Mouse (Mus musculus) retina, adult 2 months (tissue): Measurements from ENCODE around the gene Psme3.
"Not testable (repeated sequence)": the region's sequence is repeated elsewhere in the genome, so short reads cannot be mapped to it uniquely, and the experiment has no call there.

ENCODE experiments used
- DNase-seq: peaks from one replicate; pipeline ENCODE4 v3.0.0-alpha.2; 2012; ENCODE audit warnings: low read depth, low spot score

Gene Psme3

DNA sequence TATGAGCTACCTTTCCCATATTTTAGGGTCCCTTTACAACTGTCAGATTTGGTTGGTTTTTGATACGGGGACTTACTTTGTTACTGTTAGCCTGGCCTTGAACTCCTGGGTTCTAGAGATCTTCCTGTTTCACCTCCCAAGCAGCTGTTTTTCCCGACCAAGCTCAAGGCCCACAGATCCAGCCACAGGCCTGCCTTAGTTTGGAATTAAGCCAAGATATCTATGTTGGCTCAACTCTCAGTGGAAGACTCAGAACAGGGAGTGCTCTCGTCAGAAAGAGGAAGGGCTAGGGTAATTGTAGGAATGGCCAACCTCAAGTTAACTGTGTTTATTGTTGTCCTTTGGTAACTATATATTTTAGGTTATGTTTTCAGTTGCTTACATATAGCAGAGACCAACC lies 3.9 kb upstream of the Psme3 start:
- no peak for DNase-seq

DNA sequence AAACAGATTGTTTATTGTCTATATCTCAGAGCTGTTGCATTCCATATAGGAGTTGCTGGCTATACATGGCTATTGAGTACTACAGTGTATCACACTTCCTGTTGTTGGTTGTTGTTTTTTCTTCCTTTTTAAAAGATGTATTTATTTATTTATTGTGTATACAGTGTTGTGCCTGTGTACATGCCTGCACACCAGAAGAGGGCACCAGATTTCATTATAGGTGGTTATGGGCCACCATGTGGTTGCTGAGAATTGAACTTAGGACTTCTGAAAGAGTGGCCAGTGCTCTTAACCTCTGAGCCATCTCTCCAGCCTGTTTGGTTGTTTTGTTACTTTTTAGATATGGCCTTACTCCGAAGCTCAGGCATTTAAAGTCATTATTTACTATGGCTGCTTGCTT lies 1.4 kb upstream of the Psme3 start:
- no peak for DNase-seq

DNA sequence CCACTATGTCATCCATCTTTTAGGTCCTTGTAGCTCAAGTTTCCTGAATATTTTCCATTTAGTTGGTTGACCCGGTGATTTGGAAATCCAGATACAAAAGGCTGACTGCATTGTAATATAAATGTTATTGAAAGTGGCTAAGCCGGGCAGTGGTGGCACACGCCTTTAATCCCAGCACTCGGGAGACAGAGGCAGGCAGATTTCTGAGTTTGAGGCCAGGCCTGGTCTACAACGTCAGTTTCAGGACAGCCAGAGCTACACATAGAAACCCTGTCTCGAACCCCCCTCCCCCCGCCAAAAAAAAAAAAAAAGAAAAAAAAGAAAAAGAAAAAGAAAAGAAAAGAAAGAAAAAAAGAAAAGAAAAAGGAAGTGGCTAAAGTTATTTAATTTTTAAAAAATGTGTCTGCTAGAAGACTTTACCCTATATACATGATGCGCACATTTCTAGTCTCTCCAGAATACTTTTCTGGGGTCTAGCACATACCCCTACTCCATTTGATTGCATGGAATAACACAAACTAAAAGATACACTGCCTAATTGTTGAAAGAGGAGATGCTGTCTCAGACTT lies 847 bp upstream of the Psme3 start:
- DNase-seq: no peak

DNA sequence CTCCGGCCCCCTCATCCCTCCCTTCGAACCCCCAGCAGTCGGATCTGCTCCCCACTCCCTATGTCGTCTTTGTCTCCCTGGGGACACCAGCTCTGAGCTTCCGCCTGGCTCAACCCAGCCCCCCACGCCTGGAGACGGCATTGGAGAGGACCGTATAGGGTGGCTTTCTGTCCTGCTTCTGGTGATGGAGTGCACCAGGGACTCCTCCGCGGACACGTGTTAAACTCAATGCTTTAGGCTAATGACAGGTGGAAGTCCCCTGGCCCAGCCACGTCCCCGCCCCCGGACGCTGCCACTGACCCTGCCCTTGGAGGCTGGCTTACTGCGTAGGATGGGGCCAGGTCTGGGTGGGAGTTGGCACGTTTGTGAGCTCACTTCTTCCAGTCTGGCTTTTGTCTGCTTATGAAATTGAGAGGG lies 496 bp downstream of the Psme3 start:
- DNase-seq: no peak

DNA sequence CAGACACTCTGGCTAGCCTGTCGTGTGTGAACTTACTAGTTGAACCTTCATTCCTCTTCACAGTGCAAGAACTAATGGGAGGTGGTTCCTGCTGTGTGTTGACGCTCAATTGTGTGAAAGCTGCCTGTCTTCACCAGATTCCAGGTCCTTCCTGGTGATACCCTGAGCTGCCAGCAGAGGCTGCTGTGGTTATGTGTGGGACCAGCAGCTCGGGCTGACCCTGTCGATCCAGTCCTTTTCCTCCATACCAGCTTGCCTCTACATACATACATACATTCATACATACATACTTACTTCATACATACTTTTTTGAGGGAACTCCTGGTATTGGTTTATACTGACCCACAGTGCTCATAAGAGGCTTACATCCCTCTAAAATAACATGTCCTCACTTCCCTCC lies 7.6 kb downstream of the Psme3 start:
- DNase-seq: no peak

DNA sequence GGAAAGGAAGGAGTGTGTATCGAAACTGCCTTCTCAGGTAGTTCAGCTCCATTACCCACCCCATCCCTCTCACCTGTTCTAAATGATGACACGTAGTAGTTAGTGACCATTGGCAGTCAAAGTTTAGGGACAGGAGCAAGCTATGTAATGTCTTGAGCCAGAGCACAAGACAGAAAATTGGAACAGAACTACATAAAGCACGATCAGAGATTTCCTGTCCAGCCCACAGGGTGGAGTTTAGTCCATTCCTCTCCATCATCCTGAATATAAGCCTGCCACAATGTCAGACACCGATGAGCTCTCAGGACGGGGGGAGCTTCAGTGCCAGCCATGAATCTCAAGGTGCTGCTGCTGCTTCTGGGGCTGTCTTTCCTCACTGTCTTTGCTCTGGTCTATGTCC lies 8.8 kb downstream of the Psme3 start, which contains the start of gene Aoc2:
Gene Aoc2 (plus strand): TSS at position 301 of the 400 bp plus-strand sequence.
- DNase-seq: no peak

DNA sequence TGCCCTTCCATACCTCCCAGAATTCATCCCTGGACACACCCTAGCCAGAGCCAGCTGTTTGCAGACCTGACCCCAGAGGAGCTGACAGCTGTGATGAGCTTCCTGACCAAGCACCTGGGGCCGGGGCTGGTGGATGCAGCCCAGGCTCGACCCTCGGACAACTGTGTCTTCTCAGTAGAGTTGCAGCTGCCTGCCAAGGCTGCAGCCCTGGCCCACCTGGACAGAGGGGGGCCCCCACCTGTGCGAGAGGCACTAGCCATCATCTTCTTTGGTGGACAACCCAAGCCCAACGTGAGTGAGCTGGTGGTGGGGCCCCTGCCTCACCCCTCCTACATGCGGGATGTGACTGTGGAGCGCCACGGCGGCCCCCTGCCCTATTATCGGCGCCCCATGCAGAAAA lies 9.2 kb downstream of the Psme3 start:
- not testable (repeated sequence) for DNase-seq

DNA sequence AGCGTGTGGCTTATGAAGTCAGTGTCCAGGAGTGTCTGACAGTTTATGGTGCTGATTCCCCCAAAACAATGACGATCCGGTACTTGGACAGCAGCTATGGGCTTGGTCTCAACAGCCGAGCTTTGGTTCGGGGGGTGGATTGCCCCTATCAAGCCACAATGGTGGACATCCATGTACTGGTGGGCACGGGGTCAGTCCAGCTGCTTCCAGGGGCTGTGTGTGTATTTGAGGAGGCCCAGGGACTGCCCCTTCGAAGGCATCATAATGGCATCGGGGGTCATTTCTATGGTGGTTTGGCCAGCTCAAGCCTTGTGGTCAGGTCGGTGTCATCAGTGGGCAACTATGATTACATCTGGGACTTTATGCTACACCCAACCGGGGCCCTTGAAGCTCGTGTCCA lies 10.1 kb downstream of the Psme3 start:
- no peak for DNase-seq

DNA sequence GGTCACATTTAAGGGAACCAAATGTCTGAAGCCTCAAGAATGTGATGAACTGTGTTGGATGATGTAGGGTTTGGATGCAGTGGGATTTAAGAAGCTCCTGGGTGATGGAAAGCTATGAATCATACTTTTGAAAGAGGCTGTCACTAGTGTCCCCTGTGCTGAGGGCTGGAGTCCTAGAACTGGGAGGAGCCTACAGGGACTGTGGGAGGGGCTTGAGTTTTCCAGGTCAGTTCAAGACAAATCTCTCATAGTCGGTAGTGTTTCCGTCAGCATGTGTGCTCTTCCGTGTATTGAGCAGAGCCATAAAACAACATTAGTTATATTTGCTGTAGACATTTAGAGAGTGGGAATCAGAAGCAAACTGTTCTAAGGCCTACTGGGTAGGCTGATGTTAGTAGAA lies 11.3 kb downstream of the Psme3 start:
- DNase-seq: no peak

DNA sequence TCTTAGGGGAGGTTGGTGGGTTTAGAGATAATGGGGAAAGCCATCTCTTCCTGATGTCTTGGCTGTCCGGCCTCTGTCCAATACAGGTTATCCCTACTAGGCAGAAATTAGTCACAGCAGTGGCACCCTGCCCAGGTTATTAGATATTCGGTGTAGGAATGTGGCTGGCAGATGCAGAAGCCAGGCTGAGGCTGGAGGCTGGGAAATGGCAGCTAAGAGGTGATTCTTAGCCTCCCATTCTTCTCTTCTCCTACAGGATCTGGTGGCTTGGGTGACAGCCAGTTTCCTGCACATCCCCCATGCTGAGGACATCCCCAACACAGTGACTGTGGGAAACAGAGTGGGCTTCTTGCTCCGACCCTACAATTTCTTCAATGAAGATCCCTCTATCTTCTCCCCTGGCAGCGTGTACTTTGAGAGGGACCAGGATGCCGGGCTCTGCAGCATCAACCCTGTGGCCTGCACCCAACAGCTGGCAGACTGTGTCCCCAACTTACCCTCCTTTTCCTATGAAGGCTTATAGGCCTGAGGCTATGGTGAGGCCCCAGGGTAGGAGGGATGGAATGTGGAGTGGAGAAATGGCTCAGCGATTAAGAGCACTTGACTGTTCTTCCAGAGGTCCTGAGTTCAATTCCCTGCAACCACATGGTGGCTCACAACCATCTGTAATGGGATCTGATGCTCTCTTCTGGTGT lies 13.1 kb downstream of the Psme3 start:
- DNase-seq: no peak

DNA sequence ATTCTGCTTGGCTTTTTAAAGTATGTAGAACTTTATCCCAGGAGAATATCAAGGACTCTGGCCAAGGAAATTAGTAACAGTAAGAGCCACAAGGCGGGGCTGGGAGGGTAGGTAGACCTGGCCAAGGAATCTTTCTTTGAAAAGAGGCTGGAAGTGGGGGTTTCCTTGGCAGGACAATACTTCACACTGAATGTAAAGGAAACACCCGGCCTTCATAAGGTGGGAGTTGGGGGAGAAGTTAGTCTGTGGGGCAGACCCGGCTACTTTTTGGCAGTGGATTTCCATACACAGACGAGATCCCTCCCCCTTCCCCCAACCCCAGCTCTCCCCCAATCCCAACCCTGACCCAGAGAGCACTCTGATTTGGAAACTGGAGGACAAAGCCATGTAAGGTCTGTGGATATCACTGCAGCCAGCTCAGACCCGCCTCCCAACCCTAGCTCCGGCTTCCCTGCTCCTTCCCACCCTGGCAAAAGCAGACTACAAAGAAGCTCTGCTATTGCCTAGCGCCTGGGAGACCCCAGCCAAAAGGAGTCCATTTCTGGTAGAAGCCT lies 14.4 kb downstream of the Psme3 start, which contains the start of gene Aoc3:
Gene Aoc3 (plus strand): TSS at position 235 of the 554 bp plus-strand sequence.
- DNase-seq: no peak

DNA sequence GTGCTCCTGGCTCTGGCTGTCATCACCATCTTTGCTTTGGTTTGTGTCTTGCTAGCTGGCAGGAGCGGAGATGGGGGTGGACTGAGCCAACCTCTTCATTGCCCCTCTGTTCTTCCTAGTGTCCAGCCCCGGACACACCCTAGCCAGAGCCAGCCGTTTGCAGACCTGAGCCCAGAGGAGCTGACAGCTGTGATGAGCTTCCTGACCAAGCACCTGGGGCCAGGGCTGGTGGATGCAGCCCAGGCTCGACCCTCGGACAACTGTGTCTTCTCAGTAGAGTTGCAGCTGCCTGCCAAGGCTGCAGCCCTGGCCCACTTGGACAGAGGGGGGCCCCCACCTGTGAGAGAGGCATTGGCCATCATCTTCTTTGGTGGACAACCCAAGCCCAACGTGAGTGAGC lies 14.9 kb downstream of the Psme3 start:
- DNase-seq: not testable (repeated sequence)

DNA sequence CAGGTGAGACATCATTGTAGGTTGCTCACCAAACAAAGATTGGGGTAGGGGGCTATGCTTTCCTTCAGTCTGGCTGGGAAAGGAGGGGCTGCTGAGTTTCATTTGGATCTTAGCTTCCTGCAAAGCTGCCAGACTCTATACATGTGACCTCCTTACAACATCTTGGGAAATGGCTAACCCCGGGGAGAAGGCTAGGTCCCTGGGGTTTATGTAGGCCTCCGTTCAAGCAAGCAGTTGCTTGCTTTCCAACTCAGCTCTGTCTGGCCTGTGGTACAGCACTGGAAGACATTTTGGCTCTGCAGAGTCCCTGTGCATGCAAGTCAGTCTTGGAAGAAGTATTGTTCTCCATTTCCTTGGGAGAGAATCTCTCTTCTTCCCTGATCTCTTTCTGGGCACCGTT lies 16.5 kb downstream of the Psme3 start:
- no peak for DNase-seq

DNA sequence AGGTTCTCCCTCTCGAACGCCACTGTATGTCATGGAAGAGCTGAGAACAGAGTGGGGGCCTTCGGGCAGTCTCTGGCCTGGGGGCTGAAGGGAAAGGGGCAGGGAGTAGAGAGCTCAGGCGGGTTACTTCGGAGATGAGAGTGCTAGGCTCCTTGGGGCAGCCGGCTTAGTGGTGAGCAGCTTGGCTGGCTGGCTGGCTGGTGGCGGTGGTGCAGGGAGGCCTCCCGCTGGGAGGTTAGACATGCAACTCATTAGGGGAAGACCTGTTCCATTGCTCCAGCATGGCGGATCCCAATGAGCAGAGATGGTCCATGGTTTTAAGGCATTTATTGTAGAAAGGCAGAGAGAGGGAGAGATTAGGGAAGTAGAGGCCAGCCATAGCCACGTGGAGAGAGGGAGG lies 18.0 kb downstream of the Psme3 start:
- no peak for DNase-seq

DNA sequence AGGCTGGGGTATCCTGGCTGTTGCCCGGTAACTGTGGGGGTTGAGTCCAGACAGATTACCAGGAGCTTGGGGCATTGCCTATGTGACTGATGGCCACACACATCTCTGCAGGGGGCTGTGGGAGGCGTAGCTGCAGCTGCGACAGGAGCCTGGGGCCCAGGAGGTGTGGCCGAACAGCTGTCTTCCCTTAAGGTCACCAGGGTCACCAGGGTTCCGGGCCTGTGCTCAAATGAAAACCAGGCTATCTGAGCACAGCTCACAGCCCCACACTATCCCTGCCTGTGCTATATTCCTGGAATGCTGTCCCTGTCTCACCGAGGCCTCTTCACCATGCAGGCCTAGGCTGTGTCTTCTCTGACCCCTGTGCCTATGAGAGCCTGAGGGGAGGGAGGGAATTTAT lies 18.5 kb downstream of the Psme3 start:
- no peak for DNase-seq

DNA sequence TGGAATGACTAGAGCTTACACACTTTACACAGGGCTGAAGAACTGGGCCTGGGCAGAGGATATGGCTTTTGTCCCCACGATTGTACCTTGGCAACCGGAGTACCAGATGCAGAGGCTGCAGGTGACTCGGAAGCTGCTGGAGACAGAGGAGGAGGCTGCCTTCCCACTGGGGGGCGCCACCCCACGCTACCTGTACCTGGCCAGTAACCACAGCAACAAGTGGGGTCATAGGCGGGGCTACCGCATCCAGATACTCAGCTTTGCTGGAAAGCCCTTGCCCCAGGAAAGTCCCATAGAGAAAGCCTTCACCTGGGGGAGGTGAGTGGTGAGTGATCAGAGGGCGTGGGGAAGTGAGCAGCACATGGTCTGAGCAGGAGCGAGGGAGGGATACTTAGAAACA lies 19.7 kb downstream of the Psme3 start:
- DNase-seq: no peak

DNA sequence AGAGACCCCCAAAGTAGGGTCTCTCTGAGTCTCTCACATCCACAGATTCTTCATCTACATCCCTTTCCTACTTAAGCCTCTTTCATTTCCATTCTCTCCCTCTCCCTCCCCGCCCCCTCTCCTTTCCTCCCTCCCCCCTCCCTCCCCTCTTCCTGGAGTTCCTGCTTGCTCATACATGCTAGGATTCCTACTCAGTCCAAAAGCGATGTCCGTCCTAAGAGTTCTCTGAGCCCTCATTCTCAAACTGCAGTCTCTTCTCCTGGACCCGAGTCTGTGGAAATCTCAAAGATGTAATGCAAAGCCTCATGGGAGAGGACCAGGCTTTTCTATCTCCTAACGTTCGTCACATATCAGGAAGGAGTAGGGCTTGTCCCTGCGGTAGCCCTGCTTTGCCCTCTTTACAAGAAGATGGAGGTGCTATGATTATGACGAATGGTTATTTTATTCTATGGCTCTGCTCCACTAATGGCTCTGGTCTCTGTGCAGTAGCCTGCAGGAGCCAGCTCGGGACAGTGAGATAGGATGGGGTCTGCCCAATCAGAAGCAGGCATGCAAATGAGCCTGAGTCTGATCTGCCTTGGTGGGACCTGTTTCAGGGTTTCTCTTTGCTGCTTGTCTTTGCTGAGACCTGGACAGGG lies 22.2 kb downstream of the Psme3 start:
- DNase-seq: no peak

DNA sequence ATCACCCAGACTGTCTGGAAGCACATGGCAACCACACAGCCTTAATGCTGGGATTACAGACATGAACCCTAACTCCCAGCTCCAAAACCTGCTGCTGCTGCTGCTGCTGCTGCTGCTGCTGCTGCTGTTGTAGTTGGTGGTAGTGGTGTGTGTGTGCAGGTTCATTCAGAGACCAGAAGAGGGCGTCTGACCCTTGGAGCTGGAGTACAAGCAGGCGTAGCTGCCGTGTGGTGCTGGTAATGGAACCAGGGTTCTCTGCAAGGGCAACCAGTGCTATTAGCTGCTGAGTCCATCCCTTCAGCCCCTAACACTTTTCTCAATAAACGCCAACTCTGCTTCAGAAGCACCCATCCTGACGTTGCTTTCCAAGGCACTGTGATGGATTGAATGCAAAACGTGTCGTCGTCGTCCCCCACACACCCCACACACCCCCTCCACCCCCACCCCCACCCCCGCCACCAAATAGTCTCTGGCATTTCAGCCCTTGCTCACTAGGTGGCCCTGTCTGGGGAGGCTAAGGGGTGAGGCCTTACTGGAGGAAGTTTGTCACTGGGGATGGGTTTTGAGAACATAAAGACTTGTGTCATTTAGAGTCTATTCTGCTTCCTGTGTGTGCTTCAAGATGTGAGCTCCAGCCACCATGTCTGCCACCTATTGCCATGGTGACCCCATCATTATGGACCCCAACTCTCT lies 31.2 kb downstream of the Psme3 start:
- DNase-seq: no peak

DNA sequence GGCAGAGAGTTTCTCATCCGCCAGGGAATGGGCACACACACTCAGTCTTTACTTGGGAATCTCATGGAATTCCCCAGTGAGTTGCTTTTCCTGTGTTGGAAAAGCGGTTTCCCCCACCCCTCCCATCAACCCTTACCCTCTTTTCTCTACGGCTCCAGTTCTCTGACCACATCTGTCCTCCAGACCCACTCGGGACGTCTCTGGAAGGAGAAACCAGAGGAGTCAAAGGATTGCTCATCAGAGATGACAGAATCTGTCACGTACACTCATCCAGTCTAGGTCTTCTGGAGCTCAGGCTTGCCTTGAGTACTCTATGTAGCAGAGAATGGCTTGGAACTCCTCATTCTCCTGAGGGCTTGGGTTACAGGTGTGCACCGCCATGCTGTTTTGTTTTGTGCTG lies 32.8 kb downstream of the Psme3 start:
- no peak for DNase-seq

DNA sequence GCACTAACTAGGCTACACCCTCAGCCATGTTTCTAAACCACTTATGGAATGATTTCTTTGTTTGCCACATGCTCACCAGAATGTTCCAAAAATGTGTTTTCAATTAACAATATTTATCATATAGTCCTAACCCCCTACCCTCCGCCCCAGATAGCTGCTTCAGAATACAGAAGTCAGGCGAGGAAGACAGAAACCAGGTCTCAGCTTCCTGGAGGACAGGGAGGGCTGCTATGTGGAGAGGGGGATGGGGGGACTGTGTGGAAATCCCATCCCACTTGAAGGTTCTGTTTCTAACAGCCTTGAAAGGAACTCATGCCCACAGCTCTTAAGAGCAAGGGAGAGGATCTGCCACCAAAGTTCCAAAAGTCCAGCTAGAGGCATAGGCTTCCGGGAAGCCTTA lies 33.2 kb downstream of the Psme3 start:
- DNase-seq: no peak

DNA sequence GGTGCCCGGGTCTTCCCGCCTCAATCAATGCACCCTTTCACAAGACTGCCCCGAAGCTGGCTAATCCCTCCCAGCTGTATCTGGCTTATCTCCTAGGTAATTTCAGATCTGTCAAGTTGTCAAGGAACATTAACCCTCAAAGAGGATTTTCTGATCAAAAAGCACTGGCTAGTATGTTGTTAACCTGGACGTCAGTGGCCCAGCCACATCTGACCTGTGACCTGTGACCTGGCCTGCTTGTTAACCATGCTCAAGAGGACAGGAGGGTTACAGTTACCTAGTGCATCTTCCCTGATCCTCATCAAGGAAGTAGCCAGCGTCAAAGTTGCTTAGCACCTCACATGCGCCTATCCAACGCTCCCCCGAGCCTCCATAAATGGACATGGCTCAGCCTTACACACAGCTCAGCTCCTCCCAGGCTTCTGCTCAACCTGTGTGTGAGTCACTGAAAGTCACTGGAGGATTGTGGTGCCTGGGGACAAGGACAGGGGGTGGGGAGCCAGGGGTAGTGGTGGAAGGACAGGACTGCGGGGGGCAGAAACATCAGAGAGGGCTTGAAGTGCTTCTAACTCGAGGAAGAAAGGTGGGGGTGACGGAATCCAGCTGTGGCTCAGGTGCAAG lies 35.2 kb downstream of the Psme3 start:
- DNase-seq: no peak

DNA sequence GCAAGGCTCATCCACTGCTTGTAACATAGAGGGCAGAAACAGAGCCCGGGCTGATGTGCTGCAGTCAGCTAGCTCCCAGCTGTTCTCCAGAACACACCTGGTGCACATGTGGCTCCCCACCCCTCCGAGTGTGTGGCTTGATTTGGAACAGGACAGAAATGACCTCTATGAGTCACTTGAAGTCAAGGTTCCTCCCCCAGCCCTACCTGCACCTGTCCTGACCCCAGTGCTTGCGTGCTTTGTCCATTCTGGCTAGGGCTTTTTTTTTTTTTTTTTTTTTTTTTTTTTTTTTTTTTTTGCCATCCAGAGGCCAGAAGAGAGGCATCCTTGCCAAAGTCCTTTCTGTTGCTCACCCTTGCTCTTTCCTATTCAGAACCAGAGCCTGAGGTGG lies 35.7 kb downstream of the Psme3 start:
- DNase-seq: no peak
